Mouse (Mus musculus): ENCODE measurements around the gene Sec24b. TPM values are rescaled to one million over a fixed set of nuclear protein-coding genes. Genes with fewer than 3 reads are reported as not detected.
A peak's percentile ranks its signal among the peaks of the same experiment; 100 is the strongest.

Sec24b gene
- polyA plus RNA-seq, 1 experiment from 2014 or later, result 25.3 TPM

GRCm38 (mm10) chr3:130054587-130054986 lies 6.8 kb downstream of the Sec24b start:
- Histone ChIP-seq H3K27me3 (replicated peaks) (no peaks in the 10 kb centered on the region), H3K9me3 (no peaks in the 10 kb centered on the region), H3K27ac (replicated peaks) (0 out of 2 replicates have a peak overlapping the region, but pooled peaks have one; percentile 78), H3K36me3 (peaks cover 16% of the 10 kb centered on the region), H3K4me2 (no peak overlapping the region), H3K4me3 (no peak overlapping the region), H3K4me1 (peaks cover 77% of the 10 kb centered on the region), H3K9ac (0 out of 2 replicates have a peak overlapping the region, but pooled peaks have one; percentile 21)
- 63% methylated on average over 6 of the region's 6 CpGs for WGBS
- no peak for ATAC-seq (ENCODE audit: extremely low read depth, insufficient number of reproducible peaks, low FRiP score, low TSS enrichment)

- peaks cover 18% of the 10 kb centered on the region for H3K36me3 ChIP-seq
- no peaks in the 10 kb centered on the region for H3K27me3 ChIP-seq (replicated peaks)
- peak overlapping the region; percentile 37 for H3K4me2 ChIP-seq
- no peak for ATAC-seq (ENCODE audit: extremely low read depth, insufficient number of reproducible peaks, low FRiP score, low TSS enrichment)
- peak overlapping the region; percentile 78 for H3K27ac ChIP-seq (replicated peaks)
- H3K4me3 ChIP-seq, result no peak overlapping the region
- peak overlapping the region; percentile 11; the same call in 1 of the 2 replicates for H3K9ac ChIP-seq
- WGBS, result 35% methylated on average over 10 of the region's 10 CpGs
- peaks cover 66% of the 10 kb centered on the region for H3K4me1 ChIP-seq
- no peaks in the 10 kb centered on the region for H3K9me3 ChIP-seq
These were observed 7.8 kb downstream of the Sec24b start for GRCm38 (mm10) chr3:130053340-130054066.

- Histone ChIP-seq H3K27me3 (replicated peaks) (no peaks in the 10 kb centered on the region), H3K4me2 (peak overlapping the region; percentile 37), H3K27ac (replicated peaks) (peak overlapping the region; percentile 78), H3K4me1 (peaks cover 58% of the 10 kb centered on the region), H3K9me3 (no peaks in the 10 kb centered on the region), H3K36me3 (peaks cover 18% of the 10 kb centered on the region), H3K9ac (no peak overlapping the region), H3K4me3 (no peak overlapping the region)
- ATAC-seq (ENCODE audit: extremely low read depth, insufficient number of reproducible peaks, low FRiP score, low TSS enrichment), result no peak
- WGBS, result 52% methylated on average over 6 of the region's 6 CpGs
These were observed 8.6 kb downstream of the Sec24b start for GRCm38 (mm10) chr3:130052541-130053298.

- Histone ChIP-seq H3K4me1 (peaks cover 52% of the 10 kb centered on the region), H3K9me3 (no peaks in the 10 kb centered on the region), H3K27ac (replicated peaks) (peak overlapping the region; percentile 78), H3K4me2 (no peak overlapping the region), H3K27me3 (replicated peaks) (no peaks in the 10 kb centered on the region), H3K9ac (no peak overlapping the region), H3K4me3 (no peak overlapping the region), H3K36me3 (peaks cover 18% of the 10 kb centered on the region)
- ATAC-seq (ENCODE audit: extremely low read depth, insufficient number of reproducible peaks, low FRiP score, low TSS enrichment), result no peak
- 79% methylated on average over 8 of the region's 8 CpGs for WGBS
These were observed 9.2 kb downstream of the Sec24b start for GRCm38 (mm10) chr3:130052116-130052515.

- ATAC-seq (ENCODE audit: extremely low read depth, insufficient number of reproducible peaks, low FRiP score, low TSS enrichment), result no peak
- no peak overlapping the region for H3K27ac ChIP-seq (replicated peaks)
- no peak overlapping the region for H3K4me2 ChIP-seq
- WGBS, result 94% methylated on average over 5 of the region's 5 CpGs
- peaks cover 74% of the 10 kb centered on the region for H3K36me3 ChIP-seq
- no peak overlapping the region for H3K4me3 ChIP-seq
- H3K9me3 ChIP-seq, result peaks cover 11% of the 10 kb centered on the region
- H3K4me1 ChIP-seq, result peaks cover 7% of the 10 kb centered on the region
- no peaks in the 10 kb centered on the region for H3K27me3 ChIP-seq (replicated peaks)
- H3K9ac ChIP-seq, result no peak overlapping the region
These were observed 20.6 kb downstream of the Sec24b start for GRCm38 (mm10) chr3:130040711-130041110.

- 79% methylated on average over 4 of the region's 4 CpGs for WGBS
These were observed 21.3 kb downstream of the Sec24b start for GRCm38 (mm10) chr3:130040017-130040416.

GRCm38 (mm10) chr3:130028741-130029140 lies 32.6 kb downstream of the Sec24b start:
- Histone ChIP-seq H3K9me3 (no peaks in the 10 kb centered on the region), H3K27ac (replicated peaks) (no peak overlapping the region), H3K27me3 (replicated peaks) (no peaks in the 10 kb centered on the region), H3K36me3 (peaks cover 96% of the 10 kb centered on the region), H3K4me3 (no peak overlapping the region), H3K4me2 (no peak overlapping the region), H3K9ac (no peak overlapping the region), H3K4me1 (peaks cover 27% of the 10 kb centered on the region)
- WGBS, result 75% methylated on average over 5 of the region's 5 CpGs
- no peak for ATAC-seq (ENCODE audit: extremely low read depth, insufficient number of reproducible peaks, low FRiP score, low TSS enrichment)

More at GRCm38 (mm10) chr3:130040017-130040416, 21.3 kb downstream of the Sec24b start:
- H3K9me3 ChIP-seq, result peaks cover 11% of the 10 kb centered on the region
- no peak overlapping the region for H3K4me3 ChIP-seq
- H3K4me2 ChIP-seq, result no peak overlapping the region
- peaks cover 77% of the 10 kb centered on the region for H3K36me3 ChIP-seq
- H3K9ac ChIP-seq, result no peak overlapping the region
- no peaks in the 10 kb centered on the region for H3K27me3 ChIP-seq (replicated peaks)
- H3K27ac ChIP-seq (replicated peaks), result no peak overlapping the region
- peaks cover 7% of the 10 kb centered on the region for H3K4me1 ChIP-seq
- ATAC-seq (ENCODE audit: extremely low read depth, insufficient number of reproducible peaks, low FRiP score, low TSS enrichment), result no peak

- 78% methylated on average over 10 of the region's 10 CpGs for WGBS
- Histone ChIP-seq H3K36me3 (peaks cover 79% of the 10 kb centered on the region), H3K9me3 (no peaks in the 10 kb centered on the region), H3K9ac (no peak overlapping the region), H3K27me3 (replicated peaks) (no peaks in the 10 kb centered on the region), H3K4me2 (no peak overlapping the region), H3K4me3 (no peak overlapping the region), H3K4me1 (peaks cover 27% of the 10 kb centered on the region), H3K27ac (replicated peaks) (no peak overlapping the region)
- ATAC-seq (ENCODE audit: extremely low read depth, insufficient number of reproducible peaks, low FRiP score, low TSS enrichment), result no peak
These were observed 35.2 kb downstream of the Sec24b start for GRCm38 (mm10) chr3:130026181-130026580.

- Histone ChIP-seq H3K36me3 (peaks cover 77% of the 10 kb centered on the region), H3K4me3 (no peak overlapping the region), H3K27me3 (replicated peaks) (no peaks in the 10 kb centered on the region), H3K4me2 (no peak overlapping the region), H3K4me1 (peaks cover 31% of the 10 kb centered on the region), H3K9ac (no peak overlapping the region), H3K27ac (replicated peaks) (no peak overlapping the region), H3K9me3 (no peaks in the 10 kb centered on the region)
- ATAC-seq (ENCODE audit: extremely low read depth, insufficient number of reproducible peaks, low FRiP score, low TSS enrichment), result no peak
- WGBS, result 91% methylated on average over 8 of the region's 8 CpGs
These were observed 35.8 kb downstream of the Sec24b start for GRCm38 (mm10) chr3:130025556-130025955.

- whole genome bisulfite sequencing, result 76% methylated on average over 2 of the region's 2 CpGs
- H3K4me1 ChIP-seq, result peaks cover 2% of the 10 kb centered on the region; the same call in 1 of the 2 replicates
These were observed 48.4 kb downstream of the Sec24b start for GRCm38 (mm10) chr3:130012943-130013342.

GRCm38 (mm10) chr3:130011236-130011635 lies 50.1 kb downstream of the Sec24b start:
- no peak overlapping the region for H3K9ac ChIP-seq
- 85% methylated on average over 1 of the region's 1 CpGs for WGBS
- peaks cover 75% of the 10 kb centered on the region for H3K36me3 ChIP-seq
- H3K4me2 ChIP-seq, result no peak overlapping the region
- no peak for ATAC-seq (ENCODE audit: extremely low read depth, insufficient number of reproducible peaks, low FRiP score, low TSS enrichment)
- no peak overlapping the region for H3K27ac ChIP-seq (replicated peaks)
- no peaks in the 10 kb centered on the region for H3K9me3 ChIP-seq
- H3K4me1 ChIP-seq, result peaks cover 2% of the 10 kb centered on the region; the same call in 1 of the 2 replicates
- H3K4me3 ChIP-seq, result no peak overlapping the region
- H3K27me3 ChIP-seq (replicated peaks), result no peaks in the 10 kb centered on the region

More at GRCm38 (mm10) chr3:130012943-130013342, 48.4 kb downstream of the Sec24b start:
- peaks cover 66% of the 10 kb centered on the region for H3K36me3 ChIP-seq
- no peaks in the 10 kb centered on the region for H3K9me3 ChIP-seq
- H3K27me3 ChIP-seq (replicated peaks), result no peaks in the 10 kb centered on the region
- no peak for ATAC-seq (ENCODE audit: extremely low read depth, insufficient number of reproducible peaks, low FRiP score, low TSS enrichment)
- H3K4me3 ChIP-seq, result no peak overlapping the region
- no peak overlapping the region for H3K4me2 ChIP-seq
- H3K9ac ChIP-seq, result no peak overlapping the region
- H3K27ac ChIP-seq (replicated peaks), result no peak overlapping the region
